Comparison of ENCODE assay signal across 30 mouse cellular contexts in the genomic region with DNA sequence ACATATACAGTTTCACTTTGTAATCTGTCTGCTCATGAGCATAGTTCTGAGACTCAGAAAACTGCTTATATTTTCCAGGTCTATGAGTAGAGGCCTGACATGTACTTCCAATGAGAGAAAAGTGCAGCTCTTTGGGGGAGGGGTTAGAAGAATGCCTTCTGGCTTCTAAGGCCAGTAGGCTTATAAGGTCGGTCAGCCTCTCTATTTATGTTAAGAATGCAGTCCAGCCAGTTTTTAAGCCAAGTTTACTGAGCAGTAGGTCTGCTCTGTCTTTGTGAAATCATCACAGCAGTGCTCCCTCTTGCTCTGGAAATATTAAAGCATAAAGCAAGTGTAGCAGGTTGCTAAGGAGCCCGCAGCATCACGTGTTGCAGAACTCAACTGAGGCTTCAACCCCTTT. TPM values are rescaled to one million over a fixed set of nuclear protein-coding genes. Genes with fewer than 3 reads are reported as not detected.
A peak's percentile ranks its signal among the peaks of the same experiment; 100 is the strongest.
DNase-seq lines count a peak whose midpoint lies in the region; ATAC-seq and TF ChIP-seq lines count a peak whose summit lies in the region.
"Had no signal": no experiment of that assay in that cellular context is flagged by ENCODE, and none has a peak within 500 bp of the region (broad histone marks: within the 10 kb centered on the region; RNA-seq: fewer than 3 reads in every experiment).

No protein-coding gene starts in this region.

- ATAC-seq in stomach, embryonic 14.5 days (ENCODE audit: insufficient number of reproducible peaks, insufficient read depth, low FRiP score, low read depth), result peak; percentile 69; the same call in 1 of the 2 replicates
- no peak for ATAC-seq in stomach, postnatal 0 days (ENCODE audit: low FRiP score, low TSS enrichment)
- peak; percentile 69 for ATAC-seq in kidney, embryonic 16.5 days (ENCODE audit: low FRiP score, low TSS enrichment)
- ATAC-seq in liver, postnatal 0 days, result no peak
- ATAC-seq in forebrain, postnatal 0 days, result no peak
- ATAC-seq: forebrain, embryonic 15.5 days; hindbrain, embryonic 16.5 days; intestine, postnatal 0 days; Patski had no signal

- H3K4me3 ChIP-seq in stomach, embryonic 14.5 days (ENCODE audit: low read depth, low read length), result no peak overlapping the region
- no peak overlapping the region for H3K4me3 ChIP-seq in stomach, postnatal 0 days (ENCODE audit: low read depth, low read length)
- no peak overlapping the region for H3K4me3 ChIP-seq in kidney, embryonic 16.5 days (ENCODE audit: low read length)
- no peak overlapping the region for H3K4me3 ChIP-seq in liver, postnatal 0 days (ENCODE audit: low read depth, low read length)
- no peak overlapping the region for H3K4me3 ChIP-seq in forebrain, postnatal 0 days (ENCODE audit: low read depth, low read length)
- H3K4me3 ChIP-seq: embryonic facial prominence, embryonic 15.5 days; forebrain, embryonic 15.5 days; heart, embryonic 12.5 days; hindbrain, embryonic 10.5 days; layer of hippocampus, adult 2 months; limb, embryonic 12.5 days; neural tube, embryonic 12.5 days had no signal

- DNase-seq in kidney, adult 9 months, result peak; percentile 40
- DNase-seq in kidney, postnatal 4 days, result no peak
- no peak for DNase-seq in stomach, postnatal 0 days (ENCODE audit: low spot score)
- no peak for DNase-seq in liver, postnatal 0 days
- DNase-seq in forebrain, postnatal 0 days, result no peak
- DNase-seq: adrenal gland, adult 2 months; B cell, adult 2 months; cerebellum, adult 11 months; cerebellum, postnatal 10 days; gastrocnemius, postnatal 25 days; heart, adult 18-20 months; heart, postnatal 10 days; layer of hippocampus, postnatal 36 days; midbrain, embryonic 14.5 days; thymus, adult 2 months had no signal

- H3K9ac ChIP-seq in stomach, embryonic 14.5 days (replicated peaks; ENCODE audit: low read depth, low read length), result no peak overlapping the region
- no peak overlapping the region for H3K9ac ChIP-seq in stomach, postnatal 0 days (ENCODE audit: low read length)
- no peak overlapping the region for H3K9ac ChIP-seq in kidney, embryonic 16.5 days (replicated peaks; ENCODE audit: low read length)
- H3K9ac ChIP-seq in liver, postnatal 0 days (replicated peaks), result no peak overlapping the region
- H3K9ac ChIP-seq in forebrain, postnatal 0 days, result no peak overlapping the region
- H3K9ac ChIP-seq: embryonic facial prominence, embryonic 15.5 days; forebrain, embryonic 15.5 days; heart, embryonic 12.5 days; limb, embryonic 12.5 days; neural tube, embryonic 12.5 days had no signal

- no peaks in the 10 kb centered on the region for H3K9me3 ChIP-seq in stomach, embryonic 14.5 days (ENCODE audit: control insufficient read depth, low read depth, low read length)
- no peaks in the 10 kb centered on the region for H3K9me3 ChIP-seq in stomach, postnatal 0 days (ENCODE audit: control insufficient read depth, low read length)
- no peaks in the 10 kb centered on the region for H3K9me3 ChIP-seq in kidney, embryonic 16.5 days (ENCODE audit: low read length)
- no peaks in the 10 kb centered on the region for H3K9me3 ChIP-seq in liver, postnatal 0 days (ENCODE audit: low read length)
- H3K9me3 ChIP-seq in forebrain, postnatal 0 days (ENCODE audit: low read length), result no peaks in the 10 kb centered on the region
- H3K9me3 ChIP-seq: embryonic facial prominence, embryonic 15.5 days; forebrain, embryonic 15.5 days; G1E; heart, embryonic 12.5 days; hindbrain, embryonic 10.5 days; limb, embryonic 12.5 days; neural tube, embryonic 12.5 days had no signal

- WGBS in stomach, embryonic 14.5 days, result 50% methylated on average over 3 of the region's 3 CpGs
- WGBS in stomach, postnatal 0 days, result 33% methylated on average over 3 of the region's 3 CpGs
- WGBS in kidney, embryonic 16.5 days, result 63% methylated on average over 3 of the region's 3 CpGs
- WGBS in liver, postnatal 0 days (ENCODE audit: insufficient replicate concordance), result 72% methylated on average over 3 of the region's 3 CpGs
- 76% methylated on average over 3 of the region's 3 CpGs for WGBS in forebrain, postnatal 0 days

- no peaks in the 10 kb centered on the region for H3K27me3 ChIP-seq in stomach, embryonic 14.5 days (ENCODE audit: control insufficient read depth, insufficient read depth, low read length)
- no peaks in the 10 kb centered on the region for H3K27me3 ChIP-seq in stomach, postnatal 0 days (ENCODE audit: control insufficient read depth, insufficient read depth, low read length)
- H3K27me3 ChIP-seq in kidney, embryonic 16.5 days (ENCODE audit: insufficient read depth, low read length), result no peaks in the 10 kb centered on the region
- H3K27me3 ChIP-seq in liver, postnatal 0 days (ENCODE audit: insufficient read depth, low read length), result no peaks in the 10 kb centered on the region
- no peaks in the 10 kb centered on the region for H3K27me3 ChIP-seq in forebrain, postnatal 0 days (ENCODE audit: insufficient read depth, low read length)
- H3K27me3 ChIP-seq: CH12.LX; embryonic facial prominence, embryonic 15.5 days; forebrain, embryonic 15.5 days; heart, embryonic 12.5 days; limb, embryonic 12.5 days; neural tube, embryonic 12.5 days had no signal

- TF ChIP-seq CTCF in stomach, postnatal 0 days (IDR thresholded peaks at IDR 0.05; ENCODE audit: low read depth), result no peak
- TF ChIP-seq CTCF in liver, postnatal 0 days (IDR thresholded peaks at IDR 0.05; ENCODE audit: low read depth), result no peak
- no peak for TF ChIP-seq CTCF in forebrain, postnatal 0 days (IDR thresholded peaks at IDR 0.05; ENCODE audit: low read depth)

- H3K27ac ChIP-seq in stomach, embryonic 14.5 days (ENCODE audit: low read length), result no peak overlapping the region
- no peak overlapping the region for H3K27ac ChIP-seq in stomach, postnatal 0 days (replicated peaks)
- H3K27ac ChIP-seq in kidney, embryonic 16.5 days (ENCODE audit: low read length), result no peak overlapping the region
- no peak overlapping the region for H3K27ac ChIP-seq in liver, postnatal 0 days (ENCODE audit: low read depth)
- H3K27ac ChIP-seq in forebrain, postnatal 0 days (ENCODE audit: low read depth, low read length), result no peak overlapping the region
- H3K27ac ChIP-seq: embryonic facial prominence, embryonic 15.5 days; forebrain, embryonic 15.5 days; hindbrain, embryonic 10.5 days; layer of hippocampus, adult 2 months; limb, embryonic 12.5 days; neural tube, embryonic 12.5 days had no signal

- H3K36me3 ChIP-seq in stomach, embryonic 14.5 days (ENCODE audit: control insufficient read depth, insufficient read depth, low read length), result no peaks in the 10 kb centered on the region
- no peaks in the 10 kb centered on the region for H3K36me3 ChIP-seq in stomach, postnatal 0 days (ENCODE audit: control insufficient read depth, insufficient read depth, low read length)
- H3K36me3 ChIP-seq in kidney, embryonic 16.5 days (ENCODE audit: insufficient read depth, low read length), result no peaks in the 10 kb centered on the region
- no peaks in the 10 kb centered on the region for H3K36me3 ChIP-seq in liver, postnatal 0 days (replicated peaks; ENCODE audit: insufficient read depth, low read length)
- H3K36me3 ChIP-seq in forebrain, postnatal 0 days (ENCODE audit: insufficient read depth), result no peaks in the 10 kb centered on the region
- H3K36me3 ChIP-seq: embryonic facial prominence, embryonic 15.5 days; forebrain, embryonic 15.5 days; G1E; heart, embryonic 12.5 days; hindbrain, embryonic 10.5 days; limb, embryonic 12.5 days; neural tube, embryonic 12.5 days had no signal

- H3K4me2 ChIP-seq in stomach, embryonic 14.5 days (replicated peaks; ENCODE audit: low read depth, low read length), result no peak overlapping the region
- no peak overlapping the region for H3K4me2 ChIP-seq in stomach, postnatal 0 days (replicated peaks; ENCODE audit: low read depth)
- no peak overlapping the region for H3K4me2 ChIP-seq in kidney, embryonic 16.5 days (replicated peaks; ENCODE audit: low read depth, low read length)
- H3K4me2 ChIP-seq in liver, postnatal 0 days (ENCODE audit: low read depth, low read length), result no peak overlapping the region
- H3K4me2 ChIP-seq in forebrain, postnatal 0 days (ENCODE audit: low read depth), result no peak overlapping the region
- H3K4me2 ChIP-seq: embryonic facial prominence, embryonic 15.5 days; forebrain, embryonic 15.5 days; heart, embryonic 12.5 days; limb, embryonic 12.5 days; liver, embryonic 11.5 days; neural tube, embryonic 12.5 days had no signal

- H3K4me1 ChIP-seq in stomach, embryonic 14.5 days (ENCODE audit: control insufficient read depth, insufficient read depth, low read length), result no peaks in the 10 kb centered on the region
- H3K4me1 ChIP-seq in stomach, postnatal 0 days (replicated peaks; ENCODE audit: control insufficient read depth, insufficient read depth), result no peaks in the 10 kb centered on the region
- no peaks in the 10 kb centered on the region for H3K4me1 ChIP-seq in kidney, embryonic 16.5 days (ENCODE audit: insufficient read depth, low read length)
- no peaks in the 10 kb centered on the region for H3K4me1 ChIP-seq in liver, postnatal 0 days (ENCODE audit: insufficient read depth)
- no peaks in the 10 kb centered on the region for H3K4me1 ChIP-seq in forebrain, postnatal 0 days (ENCODE audit: insufficient read depth)
- H3K4me1 ChIP-seq: embryonic facial prominence, embryonic 15.5 days; hindbrain, embryonic 10.5 days; limb, embryonic 12.5 days; neural tube, embryonic 12.5 days had no signal

- TF ChIP-seq EP300 in stomach, postnatal 0 days (optimal IDR thresholded peaks at IDR 0.05), result no peak
- TF ChIP-seq EP300 in liver, postnatal 0 days (IDR thresholded peaks at IDR 0.05; ENCODE audit: low read depth), result no peak

RNA-seq across cellular contexts. Expression of a gene that starts 53.8 kb away (rescaled TPM):
- 21.2 and 22.8 TPM in 2 replicates for polyA plus RNA-seq in stomach, embryonic 14.5 days (2014; fragmentation: Nextera tagmentation; extraction: Ambion mirVana)
- 11.9 and 13.5 TPM in 2 replicates for polyA plus RNA-seq in stomach, postnatal 0 days (2015; fragmentation: Nextera tagmentation; extraction: Ambion mirVana)
- 18.1 and 19.5 TPM in 2 replicates for polyA plus RNA-seq in kidney, embryonic 16.5 days (2015; fragmentation: Nextera tagmentation; extraction: Ambion mirVana)
- polyA plus RNA-seq in liver, postnatal 0 days (2015; fragmentation: Nextera tagmentation; extraction: Ambion mirVana), result 6.8 and 7.1 TPM in 2 replicates
- 36.6 and 40.3 TPM in 2 replicates for total RNA-seq in forebrain, postnatal 0 days (2014; rRNA removed)
- 16.4 and 18.4 TPM in 2 replicates for polyA plus RNA-seq in forebrain, postnatal 0 days (2015; fragmentation: Nextera tagmentation; extraction: Ambion mirVana)

Comparison
In these comparisons a context has a peak if more than half of its experiments do, and no peak if none do; other contexts are left out.
1. ATAC-seq: peak in stomach, embryonic 14.5 days (single experiment) and kidney, embryonic 16.5 days (single experiment); none in stomach, postnatal 0 days (single experiment), liver, postnatal 0 days (single experiment) and forebrain, postnatal 0 days (single experiment).